Mouse (Mus musculus): ENCODE results near the gene Scnm1. TPM values are rescaled to one million over a fixed set of nuclear protein-coding genes. Genes with fewer than 3 reads are reported as not detected.

Gene Scnm1
- polyA plus RNA-seq, 1 experiment from 2014 or later: 62.7 TPM

- no peak overlapping the region for H3K27ac ChIP-seq (ENCODE audit: low read depth)
- peaks cover 35% of the 10 kb centered on the region; the same call in 1 of the 2 replicates for H3K36me3 ChIP-seq (ENCODE audit: insufficient read depth)
- ATAC-seq (ENCODE audit: insufficient read depth) (peak; percentile 61; the same call in 1 of the 2 replicates), DNase-seq (peak; percentile 61)
- H3K9ac ChIP-seq: peak overlapping the region; percentile 40
- peak overlapping the region; percentile 35 for H3K4me3 ChIP-seq (ENCODE audit: low read depth, low read length)
- H3K27me3 ChIP-seq (ENCODE audit: insufficient read depth, low read length): peaks cover 27% of the 10 kb centered on the region
- WGBS: 6% methylated on average over 58 of the region's 58 CpGs
- peak overlapping the region; percentile 65 for H3K4me2 ChIP-seq
- H3K9me3 ChIP-seq (ENCODE audit: low read depth, low read length): no peaks in the 10 kb centered on the region
- no peak for TF ChIP-seq CTCF (IDR thresholded peaks at IDR 0.05; ENCODE audit: low read depth)
- peaks cover 7% of the 10 kb centered on the region; the same call in 1 of the 2 replicates for H3K4me1 ChIP-seq (ENCODE audit: insufficient read depth)
Observed at GRCm38 (mm10) chr3:95173256-95173949, 39.6 kb upstream of the Scnm1 start.

- no peak overlapping the region for H3K27ac ChIP-seq (ENCODE audit: low read depth)
- H3K4me2 ChIP-seq: peak overlapping the region; percentile 65
- peaks cover 27% of the 10 kb centered on the region for H3K27me3 ChIP-seq (ENCODE audit: insufficient read depth, low read length)
- H3K4me3 ChIP-seq (ENCODE audit: low read depth, low read length): peak overlapping the region; percentile 35
- WGBS: 23% methylated on average over 70 of the region's 84 CpGs
- H3K9me3 ChIP-seq (ENCODE audit: low read depth, low read length): no peaks in the 10 kb centered on the region
- DNase-seq (peak; percentile 9), ATAC-seq (ENCODE audit: insufficient read depth) (no peak)
- peaks cover 35% of the 10 kb centered on the region; the same call in 1 of the 2 replicates for H3K36me3 ChIP-seq (ENCODE audit: insufficient read depth)
- peaks cover 7% of the 10 kb centered on the region; the same call in 1 of the 2 replicates for H3K4me1 ChIP-seq (ENCODE audit: insufficient read depth)
- no peak for TF ChIP-seq CTCF (IDR thresholded peaks at IDR 0.05; ENCODE audit: low read depth)
- H3K9ac ChIP-seq: peak overlapping the region; percentile 40; the same call in 1 of the 2 replicates
Observed at GRCm38 (mm10) chr3:95172526-95173255, 38.9 kb upstream of the Scnm1 start.

- no peak for TF ChIP-seq CTCF (IDR thresholded peaks at IDR 0.05; ENCODE audit: low read depth)
- no peak overlapping the region for H3K4me3 ChIP-seq (ENCODE audit: low read depth, low read length)
- H3K9ac ChIP-seq: no peak overlapping the region
- ATAC-seq (ENCODE audit: insufficient read depth) (no peak), DNase-seq (no peak)
- H3K4me2 ChIP-seq: no peak overlapping the region
- no peaks in the 10 kb centered on the region for H3K9me3 ChIP-seq (ENCODE audit: low read depth, low read length)
- H3K27me3 ChIP-seq (ENCODE audit: insufficient read depth, low read length): peaks cover 27% of the 10 kb centered on the region
- peaks cover 7% of the 10 kb centered on the region; the same call in 1 of the 2 replicates for H3K4me1 ChIP-seq (ENCODE audit: insufficient read depth)
- no peak overlapping the region for H3K27ac ChIP-seq (ENCODE audit: low read depth)
- 62% methylated on average over 6 of the region's 6 CpGs for WGBS
- H3K36me3 ChIP-seq (ENCODE audit: insufficient read depth): peaks cover 40% of the 10 kb centered on the region; the same call in 1 of the 2 replicates
Observed at GRCm38 (mm10) chr3:95171105-95171504, 37.3 kb upstream of the Scnm1 start.

- Histone ChIP-seq H3K9ac (no peak overlapping the region), H3K4me1 (ENCODE audit: insufficient read depth) (peaks cover 7% of the 10 kb centered on the region; the same call in 1 of the 2 replicates), H3K4me2 (no peak overlapping the region), H3K27me3 (ENCODE audit: insufficient read depth, low read length) (peaks cover 27% of the 10 kb centered on the region), H3K27ac (ENCODE audit: low read depth) (no peak overlapping the region), H3K36me3 (ENCODE audit: insufficient read depth) (peaks cover 43% of the 10 kb centered on the region; the same call in 1 of the 2 replicates), H3K9me3 (ENCODE audit: low read depth, low read length) (no peaks in the 10 kb centered on the region), H3K4me3 (ENCODE audit: low read depth, low read length) (no peak overlapping the region)
- no peak for DNase-seq
- 87% methylated on average over 10 of the region's 10 CpGs for WGBS
- no peak for ATAC-seq (ENCODE audit: insufficient read depth)
- no peak for TF ChIP-seq CTCF (IDR thresholded peaks at IDR 0.05; ENCODE audit: low read depth)
Observed at GRCm38 (mm10) chr3:95169996-95170395, 36.2 kb upstream of the Scnm1 start.

GRCm38 (mm10) chr3:95164840-95165239, 31.0 kb upstream of the Scnm1 start:
- no peak for ATAC-seq (ENCODE audit: insufficient read depth)
- Histone ChIP-seq H3K9ac (no peak overlapping the region), H3K4me3 (ENCODE audit: low read depth, low read length) (no peak overlapping the region), H3K4me2 (no peak overlapping the region), H3K27ac (ENCODE audit: low read depth) (no peak overlapping the region), H3K36me3 (ENCODE audit: insufficient read depth) (peaks cover 22% of the 10 kb centered on the region; the same call in 1 of the 2 replicates), H3K4me1 (ENCODE audit: insufficient read depth) (peaks cover 15% of the 10 kb centered on the region), H3K9me3 (ENCODE audit: low read depth, low read length) (no peaks in the 10 kb centered on the region), H3K27me3 (ENCODE audit: insufficient read depth, low read length) (no peaks in the 10 kb centered on the region; the same call in 1 of the 2 replicates)
- WGBS: 80% methylated on average over 5 of the region's 5 CpGs
- DNase-seq: no peak
- TF ChIP-seq CTCF (IDR thresholded peaks at IDR 0.05; ENCODE audit: low read depth): no peak

- Histone ChIP-seq H3K9me3 (ENCODE audit: low read depth, low read length) (no peaks in the 10 kb centered on the region), H3K4me1 (ENCODE audit: insufficient read depth) (peaks cover 19% of the 10 kb centered on the region), H3K27ac (ENCODE audit: low read depth) (no peak overlapping the region), H3K27me3 (ENCODE audit: insufficient read depth, low read length) (no peaks in the 10 kb centered on the region), H3K4me3 (ENCODE audit: low read depth, low read length) (no peak overlapping the region), H3K9ac (no peak overlapping the region), H3K36me3 (ENCODE audit: insufficient read depth) (peaks cover 15% of the 10 kb centered on the region; the same call in 1 of the 2 replicates), H3K4me2 (no peak overlapping the region; the same call in 1 of the 2 replicates)
- no peak for TF ChIP-seq CTCF (IDR thresholded peaks at IDR 0.05; ENCODE audit: low read depth)
- ATAC-seq (ENCODE audit: insufficient read depth) (no peak), DNase-seq (no peak)
- 80% methylated on average over 5 of the region's 5 CpGs for WGBS
Observed at GRCm38 (mm10) chr3:95164256-95164550, 30.4 kb upstream of the Scnm1 start.

Measured in lung, embryonic 14.5 days (tissue).